Mouse (Mus musculus) kidney, adult 2 months (tissue): ENCODE results near the gene Zfp523.

Experiments
- CTCF ChIP-seq: fragments of 200-500 bp; conservative IDR thresholded peaks from 2 replicates; pipeline ENCODE4 v1.5.1; 2011; ENCODE audit warnings: low read depth, mild to moderate bottlenecking, control low read depth, low read length, moderate library complexity, mixed read lengths; ENCODE audit not compliant: insufficient read depth, insufficient read length
- POLR2A ChIP-seq: fragments of 200-500 bp; IDR thresholded peaks from one replicate; pipeline ENCODE4 v1.6.1; 2011; ENCODE audit warnings: low read depth, low read length, control low read depth

- TF ChIP-seq CTCF: no peak
- TF ChIP-seq POLR2A: no peak
These were observed 33.2 kb upstream of the Zfp523 start for GRCm38 (mm10) chr17:28143751-28144150.
